Mouse (Mus musculus): ENCODE measurements around the gene Prkcz.
A peak's percentile ranks its signal among the peaks of the same experiment; 100 is the strongest.

Gene Prkcz

GRCm38 (mm10) chr4:155241789-155242188 lies 119.4 kb downstream of the Prkcz start:
- DNase-seq = peak; percentile 29

GRCm38 (mm10) chr4:155239494-155239893 lies 121.7 kb downstream of the Prkcz start:
- DNase-seq = no peak

GRCm38 (mm10) chr4:155238276-155238675 lies 122.9 kb downstream of the Prkcz start:
- DNase-seq = peak; percentile 93

- DNase-seq = no peak
These were observed 124.3 kb downstream of the Prkcz start for GRCm38 (mm10) chr4:155236737-155237385.

- DNase-seq = peak; percentile 93
These were observed 125.6 kb downstream of the Prkcz start for GRCm38 (mm10) chr4:155235311-155236119.

- DNase-seq = peak; percentile 74
These were observed 126.5 kb downstream of the Prkcz start for GRCm38 (mm10) chr4:155234371-155235310.

- DNase-seq = peak; percentile 82
These were observed 127.3 kb downstream of the Prkcz start for GRCm38 (mm10) chr4:155233878-155234277.

GRCm38 (mm10) chr4:155228461-155228860 lies 132.7 kb downstream of the Prkcz start:
- DNase-seq = peak; percentile 68

GRCm38 (mm10) chr4:155227986-155228385 lies 133.2 kb downstream of the Prkcz start:
- DNase-seq = no peak

- DNase-seq = no peak
These were observed 135.2 kb downstream of the Prkcz start for GRCm38 (mm10) chr4:155225918-155226317.

- DNase-seq = no peak
These were observed 137.3 kb downstream of the Prkcz start for GRCm38 (mm10) chr4:155223594-155224528.

GRCm38 (mm10) chr4:155222841-155223593 lies 138.1 kb downstream of the Prkcz start:
- peak; percentile 98 for DNase-seq

- no peak for DNase-seq
These were observed 138.7 kb downstream of the Prkcz start, which contains the start of gene Ski for GRCm38 (mm10) chr4:155222552-155222840. Ski (minus strand) TSS chr4:155222592.

GRCm38 (mm10) chr4:155221599-155222551 lies 139.3 kb downstream of the Prkcz start:
- DNase-seq = peak; percentile 83

- no peak for DNase-seq
These were observed 140.1 kb downstream of the Prkcz start for GRCm38 (mm10) chr4:155221106-155221505.

- no peak for DNase-seq
These were observed 140.7 kb downstream of the Prkcz start for GRCm38 (mm10) chr4:155220213-155221100.

GRCm38 (mm10) chr4:155219271-155220212 lies 141.6 kb downstream of the Prkcz start:
- DNase-seq = no peak

Measured in kidney, adult 11 months (tissue).